Mouse (Mus musculus): ENCODE results near the gene Wiz. TPM values are rescaled to one million over a fixed set of nuclear protein-coding genes. Genes with fewer than 3 reads are reported as not detected.

Wiz gene
- polyA plus RNA-seq, 1 experiment from 2014 or later = 41.4 TPM

DNA sequence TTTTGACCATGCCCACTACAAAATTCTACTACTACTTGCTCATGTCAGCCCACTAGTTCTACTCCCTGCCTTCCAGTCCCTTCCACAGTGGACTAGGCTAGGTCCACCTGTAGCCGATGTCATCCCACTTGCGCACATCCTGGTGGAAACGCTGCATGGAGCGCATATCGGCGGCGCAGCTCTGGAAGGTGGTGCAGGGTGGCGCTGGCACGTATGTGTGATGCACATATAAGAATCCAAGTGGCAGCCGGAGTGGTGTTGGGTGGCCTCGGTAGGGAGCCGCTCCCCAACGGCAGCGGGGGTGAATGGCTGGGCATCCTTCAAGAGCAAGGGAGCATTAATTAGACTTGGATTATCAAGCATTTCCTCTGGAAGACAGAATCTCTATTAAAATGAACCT, 27.5 kb upstream of the Wiz start:
- Histone ChIP-seq H3K9ac (ENCODE audit: low read depth, low read length) (no peak overlapping the region), H3K4me1 (ENCODE audit: control insufficient read depth, insufficient read depth, low read length) (no peaks in the 10 kb centered on the region), H3K27ac (ENCODE audit: low read length) (no peak overlapping the region), H3K9me3 (replicated peaks; ENCODE audit: control insufficient read depth, low read length, poor library complexity, severe bottlenecking) (no peaks in the 10 kb centered on the region), H3K27me3 (ENCODE audit: control insufficient read depth, insufficient read depth, low read depth, low read length) (peaks cover 3% of the 10 kb centered on the region), H3K4me3 (ENCODE audit: low read depth, low read length) (no peak overlapping the region), H3K36me3 (ENCODE audit: control insufficient read depth, insufficient read depth, low read length) (no peaks in the 10 kb centered on the region), H3K4me2 (ENCODE audit: low read length) (no peak overlapping the region)
- ATAC-seq = no peak
- WGBS = 93% methylated on average over 14 of the region's 14 CpGs

DNA sequence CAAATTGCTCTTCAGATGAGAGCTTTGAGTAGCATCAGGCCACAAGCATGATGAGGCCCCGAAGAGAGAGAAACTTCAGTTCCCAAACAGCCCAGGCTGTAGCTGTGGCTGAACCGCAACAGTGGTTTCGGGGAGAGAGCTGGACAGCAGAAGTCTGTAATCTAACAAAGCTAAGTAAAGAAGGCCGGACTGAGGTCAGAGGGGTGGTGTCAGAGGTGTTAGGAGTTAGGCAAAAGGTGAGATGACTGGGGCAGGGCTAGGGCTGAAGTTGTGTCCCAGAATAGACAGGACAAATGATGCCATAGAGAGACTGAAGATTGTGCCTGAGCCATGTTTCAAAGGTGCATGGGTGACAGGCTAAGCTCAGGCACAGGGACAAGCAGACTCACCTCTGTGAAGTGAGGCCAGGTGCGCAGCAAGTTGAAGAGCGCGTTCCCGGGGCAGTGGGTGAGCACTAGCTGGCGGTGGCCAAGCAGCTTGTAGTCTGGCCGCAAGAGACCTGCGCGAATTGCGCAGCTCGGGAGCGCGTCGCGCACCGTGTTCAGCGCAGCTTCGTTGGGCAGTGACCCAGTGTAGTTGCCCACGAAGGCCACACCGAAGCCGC, 26.3 kb upstream of the Wiz start:
- Histone ChIP-seq H3K4me1 (ENCODE audit: control insufficient read depth, insufficient read depth, low read length) (no peaks in the 10 kb centered on the region), H3K36me3 (ENCODE audit: control insufficient read depth, insufficient read depth, low read length) (no peaks in the 10 kb centered on the region), H3K4me3 (ENCODE audit: low read depth, low read length) (no peak overlapping the region), H3K9ac (ENCODE audit: low read depth, low read length) (no peak overlapping the region), H3K27ac (ENCODE audit: low read length) (no peak overlapping the region), H3K9me3 (replicated peaks; ENCODE audit: control insufficient read depth, low read length, poor library complexity, severe bottlenecking) (no peaks in the 10 kb centered on the region), H3K4me2 (ENCODE audit: low read length) (no peak overlapping the region), H3K27me3 (ENCODE audit: control insufficient read depth, insufficient read depth, low read depth, low read length) (peaks cover 3% of the 10 kb centered on the region)
- 40% methylated on average over 24 of the region's 24 CpGs for WGBS
- ATAC-seq = no peak

GRCm38 (mm10) chr17:32411898-32412297, 22.7 kb upstream of the Wiz start:
- Histone ChIP-seq H3K4me1 (ENCODE audit: control insufficient read depth, insufficient read depth, low read length) (no peaks in the 10 kb centered on the region), H3K36me3 (ENCODE audit: control insufficient read depth, insufficient read depth, low read length) (no peaks in the 10 kb centered on the region), H3K4me3 (ENCODE audit: low read depth, low read length) (no peak overlapping the region), H3K4me2 (ENCODE audit: low read length) (no peak overlapping the region), H3K27me3 (ENCODE audit: control insufficient read depth, insufficient read depth, low read depth, low read length) (peaks cover 3% of the 10 kb centered on the region), H3K27ac (ENCODE audit: low read length) (no peak overlapping the region), H3K9ac (ENCODE audit: low read depth, low read length) (no peak overlapping the region), H3K9me3 (replicated peaks; ENCODE audit: control insufficient read depth, low read length, poor library complexity, severe bottlenecking) (no peaks in the 10 kb centered on the region)
- WGBS = 88% methylated on average over 6 of the region's 6 CpGs
- no peak for ATAC-seq

- Histone ChIP-seq H3K4me2 (ENCODE audit: low read length) (no peak within 1 kb of the TSS), H3K9ac (ENCODE audit: low read depth, low read length) (no peak within 1 kb of the TSS), H3K4me3 (ENCODE audit: low read depth, low read length) (no peak within 1 kb of the TSS), H3K9me3 (replicated peaks; ENCODE audit: control insufficient read depth, low read length, poor library complexity, severe bottlenecking) (no peaks in the 10 kb centered on the region), H3K27me3 (ENCODE audit: control insufficient read depth, insufficient read depth, low read depth, low read length) (peaks cover 9% of the 10 kb centered on the region), H3K36me3 (ENCODE audit: control insufficient read depth, insufficient read depth, low read length) (no peaks in the 10 kb centered on the region), H3K27ac (ENCODE audit: low read length) (no peak within 1 kb of the TSS), H3K4me1 (ENCODE audit: control insufficient read depth, insufficient read depth, low read length) (no peaks in the 10 kb centered on the region)
- no peak for ATAC-seq
- 82% methylated on average over 8 of the region's 8 CpGs for WGBS
Measured at GRCm38 (mm10) chr17:32403417-32403816, 14.2 kb upstream of the Wiz start, which contains the start of gene Rasal3. Gene Rasal3, minus strand, starts transcription at chr17:32403583.

- Histone ChIP-seq H3K4me3 (ENCODE audit: low read depth, low read length) (no peak overlapping the region), H3K36me3 (ENCODE audit: control insufficient read depth, insufficient read depth, low read length) (no peaks in the 10 kb centered on the region), H3K9me3 (replicated peaks; ENCODE audit: control insufficient read depth, low read length, poor library complexity, severe bottlenecking) (no peaks in the 10 kb centered on the region), H3K27ac (ENCODE audit: low read length) (no peak overlapping the region), H3K27me3 (ENCODE audit: control insufficient read depth, insufficient read depth, low read depth, low read length) (peaks cover 15% of the 10 kb centered on the region), H3K4me1 (ENCODE audit: control insufficient read depth, insufficient read depth, low read length) (no peaks in the 10 kb centered on the region), H3K4me2 (ENCODE audit: low read length) (no peak overlapping the region), H3K9ac (ENCODE audit: low read depth, low read length) (no peak overlapping the region)
- ATAC-seq = no peak
- WGBS = 79% methylated on average over 11 of the region's 11 CpGs
Measured at GRCm38 (mm10) chr17:32402779-32403157, 13.5 kb upstream of the Wiz start.

GRCm38 (mm10) chr17:32402011-32402778, 13.0 kb upstream of the Wiz start:
- Histone ChIP-seq H3K9me3 (replicated peaks; ENCODE audit: control insufficient read depth, low read length, poor library complexity, severe bottlenecking) (no peaks in the 10 kb centered on the region), H3K4me1 (ENCODE audit: control insufficient read depth, insufficient read depth, low read length) (no peaks in the 10 kb centered on the region), H3K27ac (ENCODE audit: low read length) (no peak overlapping the region), H3K9ac (ENCODE audit: low read depth, low read length) (no peak overlapping the region), H3K4me2 (ENCODE audit: low read length) (no peak overlapping the region), H3K27me3 (ENCODE audit: control insufficient read depth, insufficient read depth, low read depth, low read length) (peaks cover 20% of the 10 kb centered on the region), H3K36me3 (ENCODE audit: control insufficient read depth, insufficient read depth, low read length) (no peaks in the 10 kb centered on the region), H3K4me3 (ENCODE audit: low read depth, low read length) (no peak overlapping the region)
- no peak for ATAC-seq
- WGBS = 87% methylated on average over 9 of the region's 9 CpGs

- no peaks in the 10 kb centered on the region for H3K36me3 ChIP-seq (ENCODE audit: control insufficient read depth, insufficient read depth, low read length)
Measured at GRCm38 (mm10) chr17:32396266-32396665, 7.0 kb upstream of the Wiz start.

DNA sequence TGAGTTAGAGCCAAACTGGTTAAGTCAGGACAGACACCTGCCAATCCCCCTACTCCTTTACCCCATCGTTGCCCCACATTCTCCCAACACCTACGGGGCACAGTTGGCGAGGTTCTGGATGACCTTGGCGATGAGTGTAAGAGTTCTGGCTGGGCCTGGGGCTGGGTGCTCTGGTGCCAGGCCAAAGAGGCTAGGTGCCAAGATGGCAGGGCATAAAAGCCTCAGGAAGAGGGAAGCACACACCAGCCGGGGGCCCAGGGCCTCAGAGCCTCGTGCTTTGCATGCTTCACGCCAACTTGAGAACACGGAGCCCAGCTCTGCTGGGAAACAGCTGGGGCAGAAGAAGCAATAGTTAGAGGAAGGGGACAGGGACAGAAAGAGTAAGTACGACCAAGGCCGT, 4.7 kb upstream of the Wiz start:
- Histone ChIP-seq H3K4me2 (ENCODE audit: low read length) (no peak overlapping the region), H3K4me3 (ENCODE audit: low read depth, low read length) (no peak overlapping the region), H3K27ac (ENCODE audit: low read length) (no peak overlapping the region), H3K9ac (ENCODE audit: low read depth, low read length) (no peak overlapping the region), H3K9me3 (replicated peaks; ENCODE audit: control insufficient read depth, low read length, poor library complexity, severe bottlenecking) (no peaks in the 10 kb centered on the region), H3K27me3 (ENCODE audit: control insufficient read depth, insufficient read depth, low read depth, low read length) (peaks cover 80% of the 10 kb centered on the region), H3K36me3 (ENCODE audit: control insufficient read depth, insufficient read depth, low read length) (no peaks in the 10 kb centered on the region), H3K4me1 (ENCODE audit: control insufficient read depth, insufficient read depth, low read length) (peaks cover 3% of the 10 kb centered on the region; the same call in 1 of the 2 replicates)
- ATAC-seq = no peak
- WGBS = 84% methylated on average over 10 of the region's 10 CpGs

More at GRCm38 (mm10) chr17:32396266-32396665, 7.0 kb upstream of the Wiz start:
- H3K9me3 ChIP-seq (replicated peaks; ENCODE audit: control insufficient read depth, low read length, poor library complexity, severe bottlenecking) = no peaks in the 10 kb centered on the region
- peaks cover 80% of the 10 kb centered on the region for H3K27me3 ChIP-seq (ENCODE audit: control insufficient read depth, insufficient read depth, low read depth, low read length)
- WGBS = 2% methylated on average over 37 of the region's 37 CpGs
- no peak for ATAC-seq
- peaks cover 3% of the 10 kb centered on the region; the same call in 1 of the 2 replicates for H3K4me1 ChIP-seq (ENCODE audit: control insufficient read depth, insufficient read depth, low read length)
- peak overlapping the region; percentile 46 for H3K4me2 ChIP-seq (ENCODE audit: low read length)
- H3K9ac ChIP-seq (ENCODE audit: low read depth, low read length) = 0 out of 2 replicates have a peak overlapping the region, but pooled peaks have one; percentile 34
- H3K4me3 ChIP-seq (ENCODE audit: low read depth, low read length) = peak overlapping the region; percentile 16
- no peak overlapping the region for H3K27ac ChIP-seq (ENCODE audit: low read length)

Data from midbrain, embryonic 16.5 days (tissue).